Mouse (Mus musculus) liver, embryonic 14.5 days (tissue): ENCODE results near the gene Serpina3b. TPM values are rescaled to one million over a fixed set of nuclear protein-coding genes. Genes with fewer than 3 reads are reported as not detected.

Source experiments
- ATAC-seq: fragments of 200-750 bp; cut with Nextera tagmentation; 2 replicates; pipeline ENCODE4 v1.8.0; 2017; ENCODE audit warnings: moderate number of reproducible peaks, mild to moderate bottlenecking, moderate library complexity; ENCODE audit not compliant: insufficient read depth
- DNase-seq, 3 experiments: peaks; one replicate each; pipeline ENCODE4 v3.0.0-alpha.2; 2012 to 2013; ENCODE audit warnings: low read depth in 3 of 3, low spot score in 3 of 3
- H3K27ac ChIP-seq: fragments of 300-500 bp; sonication (generic); 2 replicates; pipeline ENCODE4 v1.5.1; 2014; ENCODE audit warnings: moderate library complexity, mild to moderate bottlenecking, control low read depth, inconsistent platforms
- H3K27me3 ChIP-seq: fragments of 300-500 bp; sonication (generic); 2 replicates; pipeline ENCODE4 v1.6.1; 2014; ENCODE audit warnings: mild to moderate bottlenecking, low read length, moderate library complexity; ENCODE audit not compliant: control insufficient read depth, insufficient read depth
- H3K36me3 ChIP-seq: fragments of 300-500 bp; sonication (generic); replicated peaks from 2 replicates; pipeline ENCODE4 v1.6.1; 2014; ENCODE audit warnings: low read depth; ENCODE audit not compliant: control insufficient read depth, insufficient read depth
- H3K4me1 ChIP-seq, 2 experiments: fragments of 200-500 bp in 1 of 2; fragments of 300-500 bp in 1 of 2; sonication (generic) in 1 of 2; replicated peaks; 2 replicates each; pipeline ENCODE4 v1.6.1; 2012 to 2014; ENCODE audit warnings: antibody characterized with exemption in 1 of 2, inconsistent platforms in 1 of 2, low read length in 1 of 2; ENCODE audit not compliant: control insufficient read depth in 2 of 2, insufficient read depth in 2 of 2
- H3K4me2 ChIP-seq: fragments of 300-500 bp; sonication (generic); 2 replicates; pipeline ENCODE4 v1.6.1; 2014; ENCODE audit warnings: low read depth, mild to moderate bottlenecking, control low read depth, moderate library complexity
- H3K4me3 ChIP-seq, 2 experiments: fragments of 200-500 bp in 1 of 2; fragments of 300-500 bp in 1 of 2; sonication (generic) in 1 of 2; 2 replicates each; pipeline ENCODE4 v1.5.1; 2012 to 2014; ENCODE audit warnings: low read depth in 2 of 2, low read length in 2 of 2, mild to moderate bottlenecking in 2 of 2, control low read depth in 1 of 2, inconsistent platforms in 1 of 2, moderate library complexity in 1 of 2; ENCODE audit not compliant: insufficient read depth in 1 of 2
- H3K9ac ChIP-seq: fragments of 300-500 bp; sonication (generic); replicated peaks from 2 replicates; pipeline ENCODE4 v1.6.1; 2014; ENCODE audit warnings: mild to moderate bottlenecking, control low read depth, moderate library complexity
- H3K9me3 ChIP-seq: fragments of 300-500 bp; sonication (generic); 2 replicates; pipeline ENCODE4 v1.6.1; 2016; ENCODE audit warnings: low read length, mixed read lengths; ENCODE audit not compliant: control insufficient read depth
- CTCF ChIP-seq: IDR thresholded peaks from 2 replicates; pipeline ENCODE4 v1.5.1; 2016; ENCODE audit warnings: antibody characterized with exemption, low read depth, control low read depth
- EP300 ChIP-seq: IDR thresholded peaks from 2 replicates; pipeline ENCODE4 v1.6.1; 2016; ENCODE audit warnings: antibody characterized with exemption, low read depth
- WGBS: fragments of 180-500 bp; shearing (Covaris S2); extraction: QIAGEN DNeasy Blood & Tissue Kit; methylation state at CpG from one replicate; pipeline ENCODE4 v1.1.7; 2014; ENCODE audit not compliant: insufficient replicate concordance; 5-methylcytosine and 5-hydroxymethylcytosine counted together
- polyA plus RNA-seq, 2 experiments: library from polyadenylated mRNA; depleted of rRNA in 1 of 2; stranded (reverse) in 1 of 2; unstranded in 1 of 2; fragments of >200 nt; fragmentation: Nextera tagmentation in 1 of 2; extraction: Ambion mirVana in 1 of 2; gene quantifications; 2 replicates each; pipeline versions ENCODE4 v1.2.1 to v1.2.3; 2012 to 2014

Gene Serpina3b
- polyA plus RNA-seq, 2 experiments = 0.10 to 0.11 TPM

DNA sequence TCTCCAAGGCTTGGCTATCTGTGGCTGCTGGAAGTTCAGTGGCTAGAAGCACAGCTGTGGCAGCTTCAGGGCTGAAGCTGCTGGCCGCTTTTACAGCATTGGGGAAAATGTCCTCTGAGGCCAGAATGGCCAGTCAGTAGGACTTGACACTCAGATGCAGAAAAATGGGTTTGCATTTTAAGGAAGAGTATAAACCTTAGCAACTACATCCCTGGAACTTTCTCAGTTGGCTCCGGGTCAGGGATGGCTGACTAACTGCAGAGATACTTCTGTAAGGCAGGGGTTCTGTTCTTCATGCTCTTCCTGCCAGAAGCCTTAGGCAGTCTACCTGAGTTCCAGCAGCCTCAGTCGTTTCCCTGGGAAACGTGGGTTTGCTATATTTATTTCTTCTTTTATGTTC is 57.2 kb downstream of the Serpina3b start:
- ATAC-seq (no peak), DNase-seq (no peak)
- Histone ChIP-seq H3K36me3 (no peaks in the 10 kb centered on the region), H3K27me3 (no peaks in the 10 kb centered on the region), H3K9ac (no peak overlapping the region), H3K4me3 (no peak overlapping the region), H3K4me2 (no peak overlapping the region), H3K27ac (no peak overlapping the region), H3K4me1 (no peaks in the 10 kb centered on the region), H3K9me3 (no peaks in the 10 kb centered on the region)
- TF ChIP-seq EP300 (no peak), CTCF (no peak)
- WGBS = 44% methylated on average over 4 of the region's 4 CpGs

DNA sequence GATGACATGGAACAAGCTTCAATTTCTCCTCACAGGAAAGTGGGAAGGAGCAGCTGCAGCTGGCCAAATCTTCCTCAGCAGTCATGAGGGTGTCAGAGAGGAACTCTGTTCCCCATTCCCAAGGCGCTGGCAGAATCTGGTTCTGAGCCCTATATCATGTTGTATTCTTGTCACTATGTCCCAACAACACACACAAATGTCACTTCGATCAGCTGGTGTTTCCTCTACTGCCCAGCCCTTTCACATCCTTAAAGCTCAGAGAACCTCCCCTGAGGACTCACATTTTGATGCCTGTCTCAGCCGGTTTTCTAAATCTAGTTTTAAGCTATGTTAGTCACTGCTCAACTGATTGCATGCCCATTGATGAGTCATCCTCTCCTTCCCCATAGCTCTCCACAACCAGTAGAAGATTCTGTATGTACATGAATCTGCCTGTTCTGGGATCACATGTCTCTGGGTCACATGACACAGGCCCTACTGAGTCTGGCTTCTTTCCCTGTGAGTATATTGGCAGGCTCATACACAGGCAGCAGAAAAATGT is 58.3 kb downstream of the Serpina3b start:
- 55% methylated on average over 3 of the region's 3 CpGs for WGBS
- Histone ChIP-seq H3K4me2 (no peak overlapping the region), H3K27ac (no peak overlapping the region), H3K27me3 (no peaks in the 10 kb centered on the region), H3K36me3 (no peaks in the 10 kb centered on the region), H3K9me3 (no peaks in the 10 kb centered on the region), H3K9ac (no peak overlapping the region), H3K4me1 (no peaks in the 10 kb centered on the region), H3K4me3 (no peak overlapping the region)
- TF ChIP-seq EP300 = no peak
- no peak for TF ChIP-seq CTCF
- DNase-seq = no peak
- ATAC-seq = no peak

Other genes with a start within 250 kb of the Serpina3b start
- 186 and 209 TPM in 2 replicates for gene Serpina1c, start 223.1 kb upstream of the Serpina3b start, polyA plus RNA-seq (2012; rRNA removed)
- 205 and 208 TPM in 2 replicates for gene Serpina1c, start 223.1 kb upstream of the Serpina3b start, polyA plus RNA-seq (2014; fragmentation: Nextera tagmentation; extraction: Ambion mirVana)
- 183 and 197 TPM in 2 replicates for gene Serpina1e, start 169.0 kb upstream of the Serpina3b start, polyA plus RNA-seq (2012; rRNA removed)
- 180 and 197 TPM in 2 replicates for gene Serpina1e, start 169.0 kb upstream of the Serpina3b start, polyA plus RNA-seq (2014; fragmentation: Nextera tagmentation; extraction: Ambion mirVana)
- gene Serpina11, start 138.0 kb upstream of the Serpina3b start, polyA plus RNA-seq (2012; rRNA removed) = 7.0 and 7.7 TPM in 2 replicates
- 7.2 and 11.4 TPM in 2 replicates for gene Serpina11, start 138.0 kb upstream of the Serpina3b start, polyA plus RNA-seq (2014; fragmentation: Nextera tagmentation; extraction: Ambion mirVana)
- gene Serpina9, start 114.2 kb upstream of the Serpina3b start, polyA plus RNA-seq (2012; rRNA removed) = not detected in 2 replicates
- gene Serpina9, start 114.2 kb upstream of the Serpina3b start, polyA plus RNA-seq (2014; fragmentation: Nextera tagmentation; extraction: Ambion mirVana) = not detected in 2 replicates
- 0.01 and 0.02 TPM in 2 replicates for gene Serpina12, start 83.6 kb upstream of the Serpina3b start, polyA plus RNA-seq (2012; rRNA removed)
- gene Serpina12, start 83.6 kb upstream of the Serpina3b start, polyA plus RNA-seq (2014; fragmentation: Nextera tagmentation; extraction: Ambion mirVana) = not detected in 2 replicates
- gene Serpina5, start 26.9 kb upstream of the Serpina3b start, polyA plus RNA-seq (2012; rRNA removed) = 0.08 and 0.11 TPM in 2 replicates
- 0.14 and 0.22 TPM in 2 replicates for gene Serpina5, start 26.9 kb upstream of the Serpina3b start, polyA plus RNA-seq (2014; fragmentation: Nextera tagmentation; extraction: Ambion mirVana)
- not detected in 2 replicates for gene Serpina3a, start 15.3 kb upstream of the Serpina3b start, polyA plus RNA-seq (2012; rRNA removed)
- not detected in 2 replicates for gene Serpina3a, start 15.3 kb upstream of the Serpina3b start, polyA plus RNA-seq (2014; fragmentation: Nextera tagmentation; extraction: Ambion mirVana)
- not detected in 2 replicates for gene Serpina3c, start 25.9 kb downstream of the Serpina3b start, polyA plus RNA-seq (2012; rRNA removed)
- gene Serpina3c, start 25.9 kb downstream of the Serpina3b start, polyA plus RNA-seq (2014; fragmentation: Nextera tagmentation; extraction: Ambion mirVana) = not detected in 2 replicates
- gene Serpina3f, start 86.5 kb downstream of the Serpina3b start, polyA plus RNA-seq (2012; rRNA removed) = 0.08 and 0.11 TPM in 2 replicates
- 0.24 TPM in 2 replicates for gene Serpina3f, start 86.5 kb downstream of the Serpina3b start, polyA plus RNA-seq (2014; fragmentation: Nextera tagmentation; extraction: Ambion mirVana)
- gene Serpina3g, start 108.2 kb downstream of the Serpina3b start, polyA plus RNA-seq (2012; rRNA removed) = 0.94 and 0.97 TPM in 2 replicates
- gene Serpina3g, start 108.2 kb downstream of the Serpina3b start, polyA plus RNA-seq (2014; fragmentation: Nextera tagmentation; extraction: Ambion mirVana) = 1.2 and 2.0 TPM in 2 replicates
- gene Serpina3i, start 135.1 kb downstream of the Serpina3b start, polyA plus RNA-seq (2012; rRNA removed) = 0.03 and 0.06 TPM in 2 replicates
- gene Serpina3i, start 135.1 kb downstream of the Serpina3b start, polyA plus RNA-seq (2014; fragmentation: Nextera tagmentation; extraction: Ambion mirVana) = 0.27 and 0.30 TPM in 2 replicates
- gene Serpina3j, start 186.6 kb downstream of the Serpina3b start, polyA plus RNA-seq (2012; rRNA removed) = not detected in 2 replicates
- gene Serpina3j, start 186.6 kb downstream of the Serpina3b start, polyA plus RNA-seq (2014; fragmentation: Nextera tagmentation; extraction: Ambion mirVana) = not detected in 2 replicates
- not detected in 2 replicates for gene Serpina3k, start 210.5 kb downstream of the Serpina3b start, polyA plus RNA-seq (2012; rRNA removed)
- gene Serpina3k, start 210.5 kb downstream of the Serpina3b start, polyA plus RNA-seq (2014; fragmentation: Nextera tagmentation; extraction: Ambion mirVana) = not detected in 2 replicates
- 0.03 and 0.04 TPM in 2 replicates for gene Serpina3m, start 210.5 kb downstream of the Serpina3b start, polyA plus RNA-seq (2012; rRNA removed)
- 0.11 TPM in 1 of 2 replicates, not detected in the other for gene Serpina3m, start 210.5 kb downstream of the Serpina3b start, polyA plus RNA-seq (2014; fragmentation: Nextera tagmentation; extraction: Ambion mirVana)